Mouse (Mus musculus): ENCODE results near the gene Gatc. TPM values are rescaled to one million over a fixed set of nuclear protein-coding genes. Genes with fewer than 3 reads are reported as not detected.

The Gatc gene
- polyA plus RNA-seq, 1 experiment from 2014 or later, result 37.5 TPM

DNA sequence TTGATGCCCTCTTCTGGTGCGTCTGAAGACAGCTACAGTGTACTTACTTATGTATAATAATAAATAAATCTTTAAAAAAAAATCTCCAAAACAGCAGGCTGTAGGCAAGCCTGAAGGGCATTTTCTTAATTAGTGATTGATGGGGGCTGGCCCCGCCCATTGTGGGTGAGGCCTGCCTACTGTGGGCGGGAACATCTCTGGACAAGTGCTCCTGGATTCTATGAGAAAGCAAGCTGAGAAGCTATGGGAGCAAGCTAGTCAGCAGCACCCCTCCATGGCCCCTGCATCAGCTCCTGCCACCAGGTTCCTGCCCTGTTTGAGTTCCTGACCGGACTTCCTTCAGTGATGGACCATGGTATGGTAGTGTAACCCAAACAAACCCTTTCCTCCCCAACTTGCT is 23.8 kb upstream of the Gatc start:
- 72% methylated on average over 4 of the region's 4 CpGs for WGBS
- no peak for TF ChIP-seq CTCF (IDR thresholded peaks at IDR 0.05; ENCODE audit: low read depth)
- H3K9ac ChIP-seq, result no peak overlapping the region
- DNase-seq (no peak), ATAC-seq (ENCODE audit: insufficient read depth) (no peak)
- 0 out of 2 replicates have a peak, but pooled peaks cover 4% of the 10 kb centered on the region for H3K27me3 ChIP-seq (ENCODE audit: insufficient read depth, low read length)
- no peak overlapping the region for H3K4me2 ChIP-seq
- H3K27ac ChIP-seq (ENCODE audit: low read depth), result no peak overlapping the region
- H3K4me1 ChIP-seq (ENCODE audit: insufficient read depth), result no peaks in the 10 kb centered on the region
- H3K4me3 ChIP-seq (ENCODE audit: low read depth, low read length), result no peak overlapping the region
- no peaks in the 10 kb centered on the region for H3K36me3 ChIP-seq (ENCODE audit: insufficient read depth)
- H3K9me3 ChIP-seq (ENCODE audit: low read depth, low read length), result no peaks in the 10 kb centered on the region

DNA sequence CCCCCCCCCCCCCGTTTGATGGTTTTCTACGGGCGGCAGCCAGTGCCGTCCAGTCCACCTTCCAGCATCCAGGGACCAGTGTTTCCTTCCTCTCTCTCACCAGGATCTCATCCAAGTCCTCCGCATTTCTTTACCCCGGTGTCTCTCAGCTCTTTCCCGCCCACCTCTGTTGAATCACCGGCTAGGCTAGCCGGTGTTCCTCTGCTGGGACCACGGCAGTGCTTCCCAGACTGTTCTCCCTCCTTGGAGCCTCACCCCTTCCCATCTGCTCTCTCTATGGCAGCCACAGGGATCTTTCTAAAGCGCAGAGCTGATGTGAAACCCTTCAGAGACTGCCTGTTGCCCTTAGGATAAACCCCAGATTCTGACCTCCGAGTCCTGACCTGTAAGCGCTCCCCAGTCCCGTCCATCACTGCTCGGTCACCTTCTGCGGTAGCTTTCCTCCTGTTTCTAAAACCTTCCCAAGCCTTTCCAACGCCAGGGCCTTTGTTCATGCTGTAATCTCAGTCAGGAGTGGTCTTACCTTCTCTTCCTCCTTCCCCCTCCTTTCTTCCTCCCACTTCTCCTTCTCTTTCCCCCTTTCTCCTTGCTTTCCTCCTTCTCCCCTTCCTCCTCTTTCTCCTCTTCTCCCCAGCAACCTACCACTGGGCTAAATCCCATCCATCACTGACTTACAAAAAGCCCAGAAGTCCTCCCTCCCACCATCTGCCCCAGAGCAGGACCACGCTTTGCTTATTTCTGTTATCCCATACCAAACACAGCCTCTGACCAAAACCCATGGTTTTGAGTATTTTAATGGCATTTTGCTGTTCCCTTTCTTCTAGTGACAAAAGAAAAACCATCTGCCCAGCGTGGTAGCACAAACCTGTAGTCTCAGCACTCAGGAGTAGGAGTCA is 22.1 kb upstream of the Gatc start:
- ATAC-seq (ENCODE audit: insufficient read depth) (no peak), DNase-seq (no peak)
- WGBS, result 13% methylated on average over 19 of the region's 19 CpGs

DNA sequence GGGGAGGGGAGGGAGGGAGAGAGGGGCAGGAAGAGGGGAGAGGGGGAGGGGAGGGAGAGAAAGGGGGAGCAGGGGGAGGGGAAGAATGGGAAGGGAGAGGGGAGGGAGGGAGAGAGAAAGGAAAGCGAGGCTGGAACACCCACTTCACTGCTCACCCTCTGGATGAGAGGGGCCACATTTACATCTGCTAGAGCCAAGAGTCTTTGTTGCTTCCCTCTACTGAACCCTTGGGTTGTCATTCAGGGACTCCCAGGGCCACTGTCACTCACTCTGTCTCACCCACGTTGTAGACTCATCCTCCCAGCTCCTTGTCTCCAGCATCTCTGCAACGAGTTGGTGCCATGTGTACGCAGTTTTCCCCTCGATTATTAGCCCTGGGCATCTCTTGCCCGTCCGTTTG is 21.2 kb upstream of the Gatc start:
- no peak for TF ChIP-seq CTCF (IDR thresholded peaks at IDR 0.05; ENCODE audit: low read depth)
- Histone ChIP-seq H3K4me2 (no peak overlapping the region), H3K4me1 (ENCODE audit: insufficient read depth) (no peaks in the 10 kb centered on the region), H3K9me3 (ENCODE audit: low read depth, low read length) (no peaks in the 10 kb centered on the region), H3K36me3 (ENCODE audit: insufficient read depth) (no peaks in the 10 kb centered on the region), H3K27ac (ENCODE audit: low read depth) (no peak overlapping the region), H3K9ac (no peak overlapping the region), H3K27me3 (ENCODE audit: insufficient read depth, low read length) (0 out of 2 replicates have a peak, but pooled peaks cover 4% of the 10 kb centered on the region), H3K4me3 (ENCODE audit: low read depth, low read length) (no peak overlapping the region)
- no peak for DNase-seq
- 32% methylated on average over 7 of the region's 7 CpGs for WGBS
- ATAC-seq (ENCODE audit: insufficient read depth), result no peak

More for the DNA sequence above, 22.1 kb upstream of the Gatc start:
- H3K27ac ChIP-seq (ENCODE audit: low read depth), result no peak overlapping the region
- no peak for TF ChIP-seq CTCF (IDR thresholded peaks at IDR 0.05; ENCODE audit: low read depth)
- no peak overlapping the region for H3K4me3 ChIP-seq (ENCODE audit: low read depth, low read length)
- H3K36me3 ChIP-seq (ENCODE audit: insufficient read depth), result no peaks in the 10 kb centered on the region
- H3K4me2 ChIP-seq, result no peak overlapping the region
- 0 out of 2 replicates have a peak, but pooled peaks cover 4% of the 10 kb centered on the region for H3K27me3 ChIP-seq (ENCODE audit: insufficient read depth, low read length)
- H3K9ac ChIP-seq, result no peak overlapping the region
- no peaks in the 10 kb centered on the region for H3K9me3 ChIP-seq (ENCODE audit: low read depth, low read length)
- no peaks in the 10 kb centered on the region for H3K4me1 ChIP-seq (ENCODE audit: insufficient read depth)

DNA sequence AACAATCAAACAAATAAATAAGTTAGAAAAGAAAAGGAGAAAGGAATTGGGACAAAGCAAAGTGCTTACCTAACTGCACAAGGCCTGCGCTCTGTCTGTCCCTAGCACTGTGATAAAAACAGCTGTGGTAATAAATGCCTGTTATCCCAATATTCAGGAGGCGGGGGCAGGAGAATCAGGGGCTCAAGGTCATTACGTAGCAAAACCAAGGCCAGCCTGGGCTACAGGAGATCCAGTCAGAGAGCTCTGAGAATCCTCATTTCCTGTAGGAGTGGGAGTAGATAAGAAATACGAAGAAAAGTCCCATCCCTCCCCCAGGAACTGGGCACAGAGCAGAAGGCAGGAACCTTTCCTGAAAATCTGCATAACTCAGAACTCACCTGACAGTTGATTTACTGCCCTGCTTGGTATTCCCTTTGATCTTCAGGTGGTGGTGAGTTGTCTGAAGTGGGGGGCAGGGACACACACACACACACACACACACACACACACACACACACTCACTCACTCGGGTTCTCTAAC is 18.9 kb upstream of the Gatc start:
- H3K4me1 ChIP-seq (ENCODE audit: insufficient read depth), result no peaks in the 10 kb centered on the region
- no peak for DNase-seq
- ATAC-seq (ENCODE audit: insufficient read depth), result no peak
- H3K4me2 ChIP-seq, result no peak overlapping the region
- 48% methylated on average over 5 of the region's 5 CpGs for whole genome bisulfite sequencing
- 0 out of 2 replicates have a peak, but pooled peaks cover 4% of the 10 kb centered on the region for H3K27me3 ChIP-seq (ENCODE audit: insufficient read depth, low read length)
- H3K27ac ChIP-seq (ENCODE audit: low read depth), result no peak overlapping the region
- H3K9me3 ChIP-seq (ENCODE audit: low read depth, low read length), result no peaks in the 10 kb centered on the region
- H3K36me3 ChIP-seq (ENCODE audit: insufficient read depth), result no peaks in the 10 kb centered on the region
- TF ChIP-seq CTCF (IDR thresholded peaks at IDR 0.05; ENCODE audit: low read depth), result no peak
- H3K4me3 ChIP-seq (ENCODE audit: low read depth, low read length), result no peak overlapping the region
- H3K9ac ChIP-seq, result no peak overlapping the region

DNA sequence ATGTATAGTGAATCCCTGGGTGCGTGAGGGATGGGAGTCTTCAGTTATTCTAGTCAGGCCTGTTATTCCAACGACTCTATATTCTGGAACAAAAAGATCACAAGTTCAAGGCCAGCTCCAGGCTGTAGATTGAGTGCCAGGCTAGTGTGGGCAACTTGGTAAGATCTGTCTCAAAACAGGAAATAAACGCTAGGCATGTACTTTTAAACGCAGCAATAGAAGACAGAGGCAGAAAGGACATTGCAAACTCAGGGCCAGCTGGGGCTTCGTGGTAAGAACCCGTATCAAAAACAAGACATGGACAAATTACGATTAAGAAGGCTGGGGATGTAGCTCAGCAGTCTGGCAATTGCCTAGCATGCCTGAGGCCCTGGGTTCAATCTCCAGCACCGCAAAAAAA is 18.5 kb upstream of the Gatc start:
- Histone ChIP-seq H3K9me3 (ENCODE audit: low read depth, low read length) (no peaks in the 10 kb centered on the region), H3K9ac (no peak overlapping the region), H3K4me3 (ENCODE audit: low read depth, low read length) (no peak overlapping the region), H3K4me2 (no peak overlapping the region), H3K27me3 (ENCODE audit: insufficient read depth, low read length) (0 out of 2 replicates have a peak, but pooled peaks cover 4% of the 10 kb centered on the region), H3K36me3 (ENCODE audit: insufficient read depth) (no peaks in the 10 kb centered on the region), H3K4me1 (ENCODE audit: insufficient read depth) (no peaks in the 10 kb centered on the region), H3K27ac (ENCODE audit: low read depth) (no peak overlapping the region)
- DNase-seq (no peak), ATAC-seq (ENCODE audit: insufficient read depth) (no peak)
- 82% methylated on average over 8 of the region's 8 CpGs for WGBS
- no peak for TF ChIP-seq CTCF (IDR thresholded peaks at IDR 0.05; ENCODE audit: low read depth)

DNA sequence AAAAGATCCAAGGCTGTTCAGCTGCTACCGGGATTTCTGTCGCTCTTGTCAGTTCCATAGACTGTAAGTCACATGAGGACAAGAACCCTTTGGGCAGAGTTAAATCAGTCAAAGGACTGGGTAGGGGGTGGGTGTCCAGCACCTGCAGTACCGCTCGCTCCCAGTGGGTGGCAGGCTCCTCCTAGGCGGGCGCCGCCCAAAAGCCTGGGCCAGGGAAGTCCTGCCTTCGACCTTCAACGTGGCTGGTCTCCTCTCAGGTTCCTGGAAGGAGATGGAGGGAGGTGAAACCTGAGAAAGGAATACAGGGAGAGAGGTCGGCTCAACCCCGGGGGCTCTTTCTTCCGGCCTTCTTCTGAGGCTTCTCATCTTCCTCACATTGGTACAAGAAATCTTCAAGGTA is 17.9 kb upstream of the Gatc start:
- Histone ChIP-seq H3K9ac (no peak overlapping the region), H3K27me3 (ENCODE audit: insufficient read depth, low read length) (0 out of 2 replicates have a peak, but pooled peaks cover 4% of the 10 kb centered on the region), H3K4me3 (ENCODE audit: low read depth, low read length) (no peak overlapping the region), H3K9me3 (ENCODE audit: low read depth, low read length) (no peaks in the 10 kb centered on the region), H3K36me3 (ENCODE audit: insufficient read depth) (no peaks in the 10 kb centered on the region), H3K27ac (ENCODE audit: low read depth) (no peak overlapping the region), H3K4me1 (ENCODE audit: insufficient read depth) (no peaks in the 10 kb centered on the region), H3K4me2 (no peak overlapping the region)
- DNase-seq (peak; percentile 92), ATAC-seq (ENCODE audit: insufficient read depth) (no peak)
- peak; percentile 97 for TF ChIP-seq CTCF (IDR thresholded peaks at IDR 0.05; ENCODE audit: low read depth)
- WGBS, result 2% methylated on average over 12 of the region's 12 CpGs

DNA sequence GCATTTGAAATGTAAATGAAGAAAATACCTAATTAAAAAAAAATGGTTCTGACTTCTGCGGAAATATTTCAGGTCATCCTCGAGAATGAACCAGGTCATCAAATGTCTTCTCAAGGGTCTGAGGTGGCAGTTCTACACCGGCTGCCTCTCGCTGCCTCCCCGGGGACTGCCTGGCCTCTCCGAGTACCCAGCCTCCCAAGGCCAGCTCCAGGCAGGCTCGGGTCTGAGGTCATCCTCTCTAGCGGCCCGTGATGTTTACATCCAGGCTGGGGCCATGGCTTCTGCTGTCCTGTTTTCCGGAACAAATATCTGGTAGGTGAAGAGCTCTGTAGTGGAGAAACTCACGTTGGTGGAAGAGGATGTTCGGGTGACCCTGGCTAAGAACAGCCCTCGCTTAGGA is 14.1 kb upstream of the Gatc start:
- Histone ChIP-seq H3K4me3 (ENCODE audit: low read depth, low read length) (no peak overlapping the region), H3K36me3 (ENCODE audit: insufficient read depth) (no peaks in the 10 kb centered on the region), H3K9ac (no peak overlapping the region), H3K9me3 (ENCODE audit: low read depth, low read length) (no peaks in the 10 kb centered on the region; the same call in 1 of the 2 replicates), H3K27ac (ENCODE audit: low read depth) (no peak overlapping the region), H3K4me1 (ENCODE audit: insufficient read depth) (no peaks in the 10 kb centered on the region), H3K27me3 (ENCODE audit: insufficient read depth, low read length) (no peaks in the 10 kb centered on the region), H3K4me2 (no peak overlapping the region)
- DNase-seq, result no peak
- TF ChIP-seq CTCF (IDR thresholded peaks at IDR 0.05; ENCODE audit: low read depth), result no peak
- WGBS, result 32% methylated on average over 13 of the region's 13 CpGs
- ATAC-seq (ENCODE audit: insufficient read depth), result no peak
